Mouse (Mus musculus) fibroblast of lung, adult 2 months (primary cell): ENCODE results near the gene Tspan5.

Experiments used
- DNase-seq: peaks from one replicate; pipeline ENCODE4 v3.0.0-alpha.2; 2011; ENCODE audit warnings: low read depth

The Tspan5 gene

GRCm38 (mm10) chr3:138847809-138848208, 105.8 kb downstream of the Tspan5 start:
- DNase-seq, result no peak

DNA sequence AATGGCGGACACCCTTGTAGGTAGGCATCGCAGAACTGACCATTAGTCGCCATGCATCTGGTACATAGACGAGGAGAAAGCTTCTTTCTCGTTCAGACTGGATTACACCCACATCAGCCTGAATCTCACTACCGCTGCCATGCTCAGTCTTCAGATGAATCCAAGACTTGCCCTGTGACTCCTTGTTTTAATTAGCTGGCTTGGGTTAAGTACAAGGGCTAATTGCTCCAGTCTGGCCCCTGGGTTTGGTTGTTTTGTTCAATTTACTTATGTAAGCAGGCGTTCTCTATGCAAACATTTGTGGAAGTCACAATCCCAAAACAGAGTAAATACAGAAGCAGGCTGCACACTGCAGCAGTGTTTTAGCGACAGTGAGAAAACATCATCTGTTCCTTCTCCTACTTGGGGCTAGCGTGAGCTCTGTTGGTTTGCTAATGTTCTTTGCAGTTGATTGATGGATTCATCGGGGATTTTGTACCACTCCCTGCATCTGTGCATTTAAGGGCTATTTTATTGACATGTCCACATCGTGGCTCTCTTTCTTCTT, 107.8 kb downstream of the Tspan5 start:
- DNase-seq, result no peak

GRCm38 (mm10) chr3:138851876-138852275, 109.9 kb downstream of the Tspan5 start:
- no peak for DNase-seq

DNA sequence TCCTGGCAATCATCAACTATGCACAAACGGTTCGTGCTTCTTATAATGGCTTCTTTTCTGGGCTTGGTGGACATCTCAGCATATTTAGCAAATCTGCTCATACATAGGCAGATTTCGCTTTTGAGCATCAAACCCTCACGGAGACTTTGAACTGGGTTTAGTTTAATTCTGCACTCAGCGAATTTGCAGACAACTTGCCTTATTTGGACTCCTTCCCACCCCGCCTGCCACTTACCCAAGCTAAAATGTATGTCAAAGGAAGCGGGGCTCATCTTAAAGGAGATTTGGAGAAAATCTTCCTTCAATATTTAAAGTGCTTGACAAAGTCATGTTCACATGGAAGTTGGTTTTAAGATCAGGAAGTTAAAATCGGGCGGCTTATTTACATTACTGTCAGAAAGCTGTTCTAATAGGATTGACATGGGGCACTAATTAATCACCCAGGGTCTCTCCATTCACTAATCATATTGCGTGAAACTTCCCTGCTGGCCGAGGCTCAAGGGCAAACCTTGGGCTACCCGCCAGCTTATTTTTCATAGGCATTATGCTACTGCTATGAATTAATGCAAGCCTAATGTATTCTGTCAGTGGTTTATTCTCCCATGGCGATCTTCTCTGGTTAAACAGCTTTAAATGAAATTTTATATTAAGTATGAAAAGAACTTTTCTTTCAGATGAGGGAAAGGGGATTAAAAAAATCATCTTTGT, 111.1 kb downstream of the Tspan5 start:
- no peak for DNase-seq

DNA sequence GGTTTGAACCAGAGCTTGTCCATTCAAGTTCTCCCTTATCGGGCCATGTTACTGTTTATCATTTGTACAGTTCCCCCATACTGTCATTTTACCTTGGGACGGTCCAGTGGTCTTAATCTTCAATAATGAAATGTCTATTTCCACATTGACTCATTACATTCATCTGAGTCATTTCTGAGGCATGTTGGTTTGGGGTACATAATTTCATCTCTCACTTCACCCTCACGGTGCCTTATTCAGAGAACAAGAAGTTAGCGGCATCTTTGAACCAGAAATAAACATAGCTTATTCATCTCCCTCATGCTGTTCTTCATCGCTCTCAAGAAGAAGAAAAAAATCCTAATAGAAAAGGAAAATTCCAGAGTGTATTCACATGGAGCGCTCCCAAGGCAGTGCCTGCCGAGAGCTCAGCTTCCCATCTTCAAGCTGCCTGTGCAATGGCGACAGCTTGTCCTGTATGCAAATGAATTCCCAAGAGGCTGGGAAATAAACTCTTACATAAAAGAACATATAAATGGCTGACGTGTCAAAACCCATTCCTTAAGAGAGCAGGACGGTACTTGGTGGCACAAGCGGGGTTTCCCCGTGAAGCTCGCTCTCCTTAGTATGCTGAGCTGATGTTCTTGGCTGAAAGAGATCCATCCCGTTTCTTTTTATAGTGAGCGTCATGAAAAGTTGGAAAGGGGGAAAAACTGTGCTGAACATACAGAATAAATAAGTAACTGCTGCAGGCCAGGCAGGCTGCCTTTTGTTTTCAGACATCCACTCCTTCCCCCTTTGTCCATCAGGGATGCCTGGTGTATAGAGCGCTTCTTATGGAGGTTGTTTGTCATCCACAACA, 112.2 kb downstream of the Tspan5 start:
- no peak for DNase-seq

DNA sequence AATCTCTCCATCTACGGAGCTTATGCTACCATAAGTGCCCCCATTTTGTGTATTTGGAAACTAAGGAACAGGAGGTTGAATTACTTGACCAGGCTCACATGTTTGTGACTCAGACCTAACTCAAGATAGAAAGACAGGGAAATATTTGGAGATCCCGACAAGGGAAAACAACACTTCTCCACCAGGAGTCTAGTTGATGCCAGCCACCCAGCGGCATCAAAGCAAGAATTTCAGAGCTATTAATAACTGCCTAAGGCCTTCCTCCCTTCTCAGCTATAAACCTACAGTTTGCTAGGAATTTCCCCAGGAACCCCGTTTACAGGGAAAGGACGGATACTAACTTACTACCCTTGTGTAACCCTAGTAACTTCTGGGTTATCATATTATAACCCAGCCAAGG, 113.4 kb downstream of the Tspan5 start:
- DNase-seq, result no peak

- DNase-seq, result no peak
Observed at GRCm38 (mm10) chr3:138856946-138857345, 115.0 kb downstream of the Tspan5 start.

DNA sequence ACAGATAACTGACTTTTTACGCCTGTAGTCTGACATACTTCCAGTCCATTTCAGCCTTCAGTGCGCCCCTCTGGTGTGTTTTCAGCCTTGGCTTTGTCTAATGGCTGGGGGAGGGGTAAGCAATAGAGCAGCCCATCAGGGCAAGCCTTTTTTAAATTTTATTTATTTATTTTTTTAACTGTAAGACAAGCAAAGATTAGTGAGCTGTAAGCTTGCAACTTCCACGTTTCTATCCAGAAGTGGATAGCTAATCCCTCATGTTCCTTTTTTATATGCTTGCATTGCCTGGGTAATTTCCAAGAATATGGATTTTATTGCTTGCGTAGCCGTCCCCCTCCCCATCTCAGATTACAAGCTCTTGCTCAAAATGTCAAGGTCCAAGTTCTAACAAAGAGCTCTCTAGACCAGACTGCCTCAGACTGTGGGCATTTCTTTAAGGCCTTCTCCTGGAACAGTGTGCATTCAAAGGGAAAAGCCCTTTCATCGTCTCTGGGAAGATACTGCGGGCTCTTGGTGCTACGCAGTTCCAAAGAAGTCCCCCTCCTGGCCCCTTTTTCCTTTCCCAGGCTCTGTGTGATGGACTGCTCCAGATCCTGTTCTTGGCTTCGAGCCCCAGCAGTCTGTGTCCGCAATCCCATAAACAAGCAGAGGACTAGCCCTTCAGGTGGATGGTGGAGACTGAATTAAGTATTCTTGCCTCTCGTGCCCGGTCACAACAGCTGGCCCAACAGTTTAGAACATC, 116.0 kb downstream of the Tspan5 start:
- no peak for DNase-seq

GRCm38 (mm10) chr3:138858649-138859048, 116.7 kb downstream of the Tspan5 start:
- DNase-seq, result no peak

GRCm38 (mm10) chr3:138859166-138859565, 117.2 kb downstream of the Tspan5 start:
- DNase-seq, result no peak

DNA sequence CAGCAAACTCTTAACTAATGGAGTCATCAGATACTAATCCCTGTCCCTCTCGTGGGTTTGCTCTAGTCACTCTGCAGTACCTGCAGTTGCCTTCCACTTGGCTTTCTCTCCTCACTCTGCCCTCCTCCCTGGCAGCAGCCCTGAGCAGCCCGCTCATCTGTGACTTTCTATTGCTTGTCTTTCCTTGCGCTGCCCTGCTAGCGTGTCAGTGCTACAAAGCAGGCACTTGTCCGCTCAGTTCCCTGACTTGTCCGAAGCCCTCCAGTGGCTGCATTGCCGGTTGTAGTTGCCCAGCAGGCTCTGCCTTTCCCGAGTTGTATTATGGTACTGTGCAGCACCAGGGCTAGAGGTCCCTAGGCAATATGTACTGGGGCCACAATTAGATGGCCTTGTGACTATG, 117.7 kb downstream of the Tspan5 start:
- DNase-seq, result no peak

- no peak for DNase-seq
Observed at GRCm38 (mm10) chr3:138860257-138860760, 118.3 kb downstream of the Tspan5 start.

DNA sequence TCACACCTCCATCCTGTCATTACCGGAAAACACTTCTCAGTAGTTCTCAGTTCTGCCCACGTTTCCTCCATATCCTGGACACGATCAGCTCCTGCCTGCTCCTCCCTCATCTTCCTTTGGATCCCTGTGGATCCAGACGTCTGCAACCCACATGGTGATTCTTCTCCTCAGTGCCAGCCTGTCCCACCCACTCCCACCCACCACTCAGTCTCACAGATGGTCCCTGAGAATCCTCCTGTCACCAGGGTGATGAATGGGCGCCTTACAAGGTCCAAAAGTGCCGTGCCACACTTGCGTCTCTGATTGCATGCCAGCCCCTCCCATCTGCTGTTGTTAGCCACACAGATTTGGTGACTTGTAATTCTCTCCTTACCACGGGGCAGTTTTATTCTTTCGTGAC, 119.0 kb downstream of the Tspan5 start:
- no peak for DNase-seq

DNA sequence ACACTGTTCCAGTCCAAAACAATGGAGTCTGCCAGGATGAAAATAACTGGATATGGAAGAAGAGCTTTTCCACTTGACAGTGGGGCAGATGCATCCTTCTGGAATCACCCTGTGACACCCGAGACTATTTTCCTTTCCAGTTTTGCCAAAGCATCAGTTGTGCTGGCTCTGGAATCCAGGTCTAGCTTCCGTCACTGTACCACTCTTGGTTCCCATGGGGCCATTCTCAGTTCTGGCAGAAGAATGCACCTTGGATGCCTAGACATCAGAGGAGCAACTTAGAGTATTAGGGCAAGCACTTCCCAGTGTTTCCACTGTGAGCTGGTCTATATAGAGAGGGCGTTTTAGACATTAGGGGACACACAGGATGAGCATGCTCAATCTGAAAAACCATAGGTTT, 119.6 kb downstream of the Tspan5 start:
- no peak for DNase-seq

DNA sequence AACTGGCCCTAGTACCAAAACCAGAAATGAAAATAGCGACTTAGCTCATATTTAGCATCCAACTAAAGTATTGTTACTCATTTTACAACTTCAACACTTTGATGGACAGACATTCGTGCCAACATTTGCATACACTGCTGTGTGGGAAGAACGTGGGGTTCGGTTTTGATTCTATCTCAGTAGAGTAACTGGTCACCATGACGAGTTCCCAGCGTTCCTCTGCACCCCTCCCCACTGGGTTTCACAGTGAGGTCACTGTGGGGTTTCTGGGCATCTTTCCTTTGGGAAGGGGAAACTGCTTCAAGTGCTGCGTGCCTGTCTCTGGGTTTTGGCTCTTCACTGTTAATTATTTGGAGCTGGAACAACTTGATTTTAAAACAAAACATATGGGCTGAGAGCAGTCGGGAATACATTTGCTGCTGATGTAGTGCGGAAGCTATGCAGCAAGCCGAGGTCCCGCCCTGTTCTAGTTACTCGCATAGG, 122.2 kb downstream of the Tspan5 start:
- peak; percentile 57 for DNase-seq

GRCm38 (mm10) chr3:138865271-138865670, 123.3 kb downstream of the Tspan5 start:
- DNase-seq, result no peak

GRCm38 (mm10) chr3:138867149-138867848, 125.3 kb downstream of the Tspan5 start:
- DNase-seq, result no peak

DNA sequence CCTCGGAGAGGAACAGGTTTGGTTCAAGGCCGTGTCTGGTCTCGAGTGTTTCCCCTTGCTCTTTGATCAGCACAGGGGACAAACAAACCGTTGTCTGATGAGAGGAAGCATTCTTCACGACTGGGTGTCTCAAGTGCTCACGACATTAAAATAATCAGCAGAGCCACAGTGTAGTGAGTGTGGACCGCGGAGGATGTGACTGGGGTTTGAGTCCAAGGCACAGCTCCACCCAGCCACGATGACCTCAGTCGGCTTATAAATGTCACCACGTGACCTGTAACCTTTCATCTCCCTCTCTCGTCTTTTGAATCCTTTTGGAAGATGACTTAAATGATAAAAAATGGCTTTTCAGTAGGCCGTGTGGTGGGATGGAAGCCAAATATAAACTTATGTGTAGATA, 126.4 kb downstream of the Tspan5 start:
- no peak for DNase-seq

DNA sequence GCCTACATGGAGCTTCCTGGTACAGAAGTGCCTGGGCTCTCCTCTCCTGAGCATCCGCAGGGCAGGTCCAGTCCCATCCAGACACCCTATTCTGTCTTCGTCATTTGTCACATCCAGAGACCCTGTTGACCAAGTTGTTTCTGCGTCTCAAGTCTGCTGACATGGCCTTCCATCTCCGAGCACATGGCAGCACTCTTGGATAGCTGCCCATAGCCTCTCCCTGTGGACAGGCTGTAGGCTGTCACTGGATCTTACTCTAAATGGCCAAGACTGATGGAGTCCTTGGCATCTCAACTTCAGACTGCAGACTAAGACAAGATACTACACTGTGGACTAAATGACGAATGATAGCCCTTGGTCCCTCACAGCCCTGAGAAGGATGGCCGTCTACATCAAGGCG, 133.3 kb downstream of the Tspan5 start:
- DNase-seq, result no peak

GRCm38 (mm10) chr3:138875936-138876335, 133.9 kb downstream of the Tspan5 start:
- DNase-seq, result no peak

GRCm38 (mm10) chr3:138876418-138876817, 134.4 kb downstream of the Tspan5 start:
- DNase-seq, result no peak
